Mouse (Mus musculus): Measurements from ENCODE around the gene Wipf3.

The Wipf3 gene

GRCm38 (mm10) chr6:54531048-54531481 is 101.7 kb downstream of the Wipf3 start:
- DNase-seq (ENCODE audit: low spot score in 2 of 2): peak; percentile 54 to 62

- DNase-seq (ENCODE audit: low spot score in 2 of 2): no peak
Measured at GRCm38 (mm10) chr6:54535485-54535884, 106.1 kb downstream of the Wipf3 start.

- no peak for DNase-seq (ENCODE audit: low spot score in 2 of 2)
Measured at GRCm38 (mm10) chr6:54537053-54537452, 107.7 kb downstream of the Wipf3 start.

- peak in 1 of 2 experiments; percentile 52 for DNase-seq (ENCODE audit: low spot score in 2 of 2)
Measured at GRCm38 (mm10) chr6:54538773-54539173, 109.4 kb downstream of the Wipf3 start.

- no peak for DNase-seq (ENCODE audit: low spot score in 2 of 2)
Measured at GRCm38 (mm10) chr6:54539396-54539795, 110.0 kb downstream of the Wipf3 start.

GRCm38 (mm10) chr6:54540252-54540887 is 111.0 kb downstream of the Wipf3 start:
- DNase-seq (ENCODE audit: low spot score in 2 of 2): no peak

GRCm38 (mm10) chr6:54542836-54543235 is 113.4 kb downstream of the Wipf3 start:
- no peak for DNase-seq (ENCODE audit: low spot score in 2 of 2)

- DNase-seq (ENCODE audit: low spot score in 2 of 2): no peak
Measured at GRCm38 (mm10) chr6:54543646-54544045, 114.2 kb downstream of the Wipf3 start.

GRCm38 (mm10) chr6:54548314-54549019 is 119.1 kb downstream of the Wipf3 start:
- DNase-seq (ENCODE audit: low spot score in 2 of 2): no peak

- no peak for DNase-seq (ENCODE audit: low spot score in 2 of 2)
Measured at GRCm38 (mm10) chr6:54549311-54549710, 119.9 kb downstream of the Wipf3 start.

GRCm38 (mm10) chr6:54550801-54551323 is 121.5 kb downstream of the Wipf3 start:
- no peak for DNase-seq (ENCODE audit: low spot score in 2 of 2)

- DNase-seq (ENCODE audit: low spot score in 2 of 2): no peak
Measured at GRCm38 (mm10) chr6:54552721-54553413, 123.5 kb downstream of the Wipf3 start.
